Mouse (Mus musculus): ENCODE results near the gene Klhl2. TPM values are rescaled to one million over a fixed set of nuclear protein-coding genes. Genes with fewer than 3 reads are reported as not detected.

Gene Klhl2
- total and polyA plus RNA-seq, 2 experiments from 2014 or later = 5.8 to 10.5 TPM

DNA sequence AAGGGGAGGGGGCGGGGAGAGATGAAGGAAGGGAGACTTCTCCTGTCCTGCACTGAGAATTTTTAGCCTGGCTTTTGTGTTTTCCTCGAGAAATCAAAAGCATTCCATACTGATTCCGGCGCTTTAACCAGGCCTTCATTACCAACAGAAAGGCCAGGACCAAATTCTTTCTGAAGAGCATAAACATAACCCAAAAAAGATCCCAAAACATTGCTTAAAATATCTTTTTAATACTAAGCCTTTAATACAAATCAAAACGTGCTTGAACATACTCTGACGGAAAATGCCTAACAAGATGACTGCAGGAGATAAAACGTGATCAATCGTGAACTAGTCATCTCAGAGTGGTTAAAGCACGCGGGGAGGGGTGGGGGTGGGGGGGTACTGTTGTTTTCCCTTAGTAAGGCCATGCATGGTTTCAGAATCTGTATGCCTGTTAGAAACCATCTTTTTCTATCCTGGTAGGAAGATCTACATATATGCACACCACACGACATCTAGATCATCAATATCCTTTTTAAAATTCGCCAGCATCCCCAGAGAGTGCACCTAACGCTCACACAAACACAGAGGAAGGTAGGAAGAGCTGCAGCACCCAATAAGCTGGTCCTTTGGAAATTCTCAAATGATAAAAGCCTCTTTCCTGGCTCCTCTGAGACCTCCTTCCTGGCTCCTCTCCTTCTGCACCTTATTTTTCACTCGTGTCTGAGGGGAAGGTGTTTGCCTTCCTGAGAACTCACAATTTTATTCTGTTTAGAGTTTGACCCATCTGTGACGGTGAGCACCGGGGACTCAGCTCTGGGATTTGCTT, 158.0 kb downstream of the Klhl2 start:
- no peak for DNase-seq (ENCODE audit: low spot score)
- Histone ChIP-seq H3K27me3 (ENCODE audit: control insufficient read depth, insufficient read depth, low read length) (no peaks in the 10 kb centered on the region), H3K36me3 (replicated peaks; ENCODE audit: control insufficient read depth, insufficient read depth, low read length) (no peaks in the 10 kb centered on the region), H3K9ac (replicated peaks; ENCODE audit: low read depth, low read length) (peak overlapping the region; percentile 76), H3K9me3 (replicated peaks; ENCODE audit: control insufficient read depth, low read length) (no peaks in the 10 kb centered on the region), H3K4me2 (ENCODE audit: low read depth, low read length) (peak overlapping the region; percentile 93), H3K4me3 (ENCODE audit: low read depth, low read length) (peak overlapping the region; percentile 72), H3K27ac (ENCODE audit: low read depth) (peak overlapping the region; percentile 83; the same call in 1 of the 2 replicates), H3K4me1 (ENCODE audit: control insufficient read depth, insufficient read depth) (peaks cover 7% of the 10 kb centered on the region; the same call in 1 of the 2 replicates)
- no peak for ATAC-seq (ENCODE audit: insufficient read depth, low read depth)
- no peak for TF ChIP-seq EP300 (IDR thresholded peaks at IDR 0.05; ENCODE audit: low read depth)
- WGBS = 17% methylated on average over 16 of the region's 16 CpGs

DNA sequence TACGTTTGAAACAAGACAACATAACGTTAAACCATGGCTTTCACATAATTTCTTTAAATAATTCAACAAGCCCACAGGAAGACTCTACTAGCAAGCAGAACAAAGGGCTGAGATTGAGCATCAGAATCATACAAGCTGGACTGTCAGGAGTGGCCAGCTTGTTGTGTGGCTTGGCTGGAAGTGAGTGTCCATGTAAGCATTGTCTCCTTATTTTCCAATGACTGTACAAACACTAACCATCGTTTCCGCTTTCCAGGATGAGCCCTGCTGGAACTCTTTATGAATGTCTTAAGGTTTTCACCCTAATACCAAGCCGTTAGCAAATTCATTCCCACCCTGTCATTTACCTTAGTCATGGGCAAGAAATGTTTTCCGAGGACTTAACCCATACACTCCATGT, 159.0 kb downstream of the Klhl2 start:
- H3K27ac ChIP-seq (ENCODE audit: low read depth) = no peak overlapping the region
- no peaks in the 10 kb centered on the region for H3K9me3 ChIP-seq (replicated peaks; ENCODE audit: control insufficient read depth, low read length)
- DNase-seq (ENCODE audit: low spot score) (no peak), ATAC-seq (ENCODE audit: insufficient read depth, low read depth) (no peak)
- WGBS = 73% methylated on average over 6 of the region's 6 CpGs
- H3K4me1 ChIP-seq (ENCODE audit: control insufficient read depth, insufficient read depth) = peaks cover 7% of the 10 kb centered on the region; the same call in 1 of the 2 replicates
- no peak for TF ChIP-seq CTCF (IDR thresholded peaks at IDR 0.05; ENCODE audit: low read depth)
- TF ChIP-seq EP300 (IDR thresholded peaks at IDR 0.05; ENCODE audit: low read depth) = no peak
- no peak overlapping the region; the same call in 1 of the 2 replicates for H3K4me2 ChIP-seq (ENCODE audit: low read depth, low read length)
- no peak overlapping the region for H3K9ac ChIP-seq (replicated peaks; ENCODE audit: low read depth, low read length)
- peak overlapping the region; percentile 72; the same call in 1 of the 2 replicates for H3K4me3 ChIP-seq (ENCODE audit: low read depth, low read length)
- no peaks in the 10 kb centered on the region for H3K27me3 ChIP-seq (ENCODE audit: control insufficient read depth, insufficient read depth, low read length)
- no peaks in the 10 kb centered on the region for H3K36me3 ChIP-seq (replicated peaks; ENCODE audit: control insufficient read depth, insufficient read depth, low read length)

DNA sequence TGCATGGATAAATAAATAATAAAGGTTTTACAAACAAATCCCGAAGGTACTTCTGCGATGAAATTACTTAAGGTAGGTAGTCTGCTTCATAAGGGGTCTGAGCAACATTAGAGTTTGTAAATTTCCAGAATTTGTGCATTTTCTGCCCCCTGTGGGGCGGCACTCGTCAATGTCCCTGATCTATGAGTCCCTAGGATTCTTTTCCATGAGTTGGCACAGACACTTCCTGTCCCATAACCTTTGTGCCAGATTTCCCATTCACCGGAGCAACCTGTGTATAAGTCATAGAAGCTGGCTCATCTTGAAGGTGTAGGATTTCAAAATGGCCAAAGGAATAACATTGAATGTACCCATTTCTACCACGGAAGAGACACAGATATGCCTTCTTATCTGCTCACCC, 159.5 kb downstream of the Klhl2 start:
- TF ChIP-seq CTCF (IDR thresholded peaks at IDR 0.05; ENCODE audit: low read depth) (no peak), EP300 (IDR thresholded peaks at IDR 0.05; ENCODE audit: low read depth) (no peak)
- H3K9me3 ChIP-seq (replicated peaks; ENCODE audit: control insufficient read depth, low read length) = no peaks in the 10 kb centered on the region
- WGBS = 75% methylated on average over 6 of the region's 6 CpGs
- no peaks in the 10 kb centered on the region for H3K27me3 ChIP-seq (ENCODE audit: control insufficient read depth, insufficient read depth, low read length)
- H3K4me1 ChIP-seq (ENCODE audit: control insufficient read depth, insufficient read depth) = peaks cover 10% of the 10 kb centered on the region; the same call in 1 of the 2 replicates
- H3K9ac ChIP-seq (replicated peaks; ENCODE audit: low read depth, low read length) = no peak overlapping the region
- no peak overlapping the region for H3K4me3 ChIP-seq (ENCODE audit: low read depth, low read length)
- H3K27ac ChIP-seq (ENCODE audit: low read depth) = no peak overlapping the region
- H3K4me2 ChIP-seq (ENCODE audit: low read depth, low read length) = no peak overlapping the region
- ATAC-seq (ENCODE audit: insufficient read depth, low read depth) (no peak), DNase-seq (ENCODE audit: low spot score) (no peak)
- no peaks in the 10 kb centered on the region for H3K36me3 ChIP-seq (replicated peaks; ENCODE audit: control insufficient read depth, insufficient read depth, low read length)

Other genes with a start within 250 kb of the Klhl2 start
- gene Cpe, start 157.0 kb downstream of the Klhl2 start, total RNA-seq (2014; rRNA removed; ENCODE audit: low replicate concordance) = 149 and 153 TPM in 2 replicates
- 247 and 273 TPM in 2 replicates for gene Cpe, start 157.0 kb downstream of the Klhl2 start, polyA plus RNA-seq (2015; fragmentation: Nextera tagmentation; extraction: Ambion mirVana)
- gene Msmo1, start 116.2 kb downstream of the Klhl2 start, total RNA-seq (2014; rRNA removed; ENCODE audit: low replicate concordance) = 19.8 and 41.2 TPM in 2 replicates
- 30.6 and 33.3 TPM in 2 replicates for gene Msmo1, start 116.2 kb downstream of the Klhl2 start, polyA plus RNA-seq (2015; fragmentation: Nextera tagmentation; extraction: Ambion mirVana)
- 14.3 and 97.7 TPM in 2 replicates for gene Tmem192, start 97.2 kb upstream of the Klhl2 start, total RNA-seq (2014; rRNA removed; ENCODE audit: low replicate concordance)
- gene Tmem192, start 97.2 kb upstream of the Klhl2 start, polyA plus RNA-seq (2015; fragmentation: Nextera tagmentation; extraction: Ambion mirVana) = 37.2 TPM in 2 replicates
- gene Trim75, start 137.8 kb upstream of the Klhl2 start, total RNA-seq (2014; rRNA removed; ENCODE audit: low replicate concordance) = not detected in 2 replicates
- gene Trim75, start 137.8 kb upstream of the Klhl2 start, polyA plus RNA-seq (2015; fragmentation: Nextera tagmentation; extraction: Ambion mirVana) = not detected in 2 replicates
- gene Trim61, start 168.5 kb upstream of the Klhl2 start, total RNA-seq (2014; rRNA removed; ENCODE audit: low replicate concordance) = not detected in 2 replicates
- gene Trim61, start 168.5 kb upstream of the Klhl2 start, polyA plus RNA-seq (2015; fragmentation: Nextera tagmentation; extraction: Ambion mirVana) = not detected in 2 replicates
- not detected in 2 replicates for gene Trim60, start 168.6 kb upstream of the Klhl2 start, total RNA-seq (2014; rRNA removed; ENCODE audit: low replicate concordance)
- not detected in 2 replicates for gene Trim60, start 168.6 kb upstream of the Klhl2 start, polyA plus RNA-seq (2015; fragmentation: Nextera tagmentation; extraction: Ambion mirVana)
- gene Apela, start 187.3 kb upstream of the Klhl2 start, total RNA-seq (2014; rRNA removed; ENCODE audit: low replicate concordance) = 2.7 TPM in 1 of 2 replicates, not detected in the other
- gene Apela, start 187.3 kb upstream of the Klhl2 start, polyA plus RNA-seq (2015; fragmentation: Nextera tagmentation; extraction: Ambion mirVana) = 2.6 and 3.3 TPM in 2 replicates
- not detected in 2 replicates for gene Gm10663, start 225.0 kb upstream of the Klhl2 start, total RNA-seq (2014; rRNA removed; ENCODE audit: low replicate concordance)
- gene Gm10663, start 225.0 kb upstream of the Klhl2 start, polyA plus RNA-seq (2015; fragmentation: Nextera tagmentation; extraction: Ambion mirVana) = not detected in 2 replicates